Mouse (Mus musculus): ENCODE measurements around the gene Nmd3.

- TF ChIP-seq CTCF (IDR thresholded peaks at IDR 0.05; ENCODE audit: low read depth, low read length) (no peak), GATA1 (IDR thresholded peaks at IDR 0.05; ENCODE audit: borderline replicate concordance, low read length) (no peak), POLR2AphosphoS5 (IDR thresholded peaks at IDR 0.05; ENCODE audit: insufficient replicate concordance, low read depth, low read length) (no peak), TAL1 (conservative IDR thresholded peaks at IDR 0.05; ENCODE audit: low read depth, low read length) (no peak)
Observed at GRCm38 (mm10) chr3:69730930-69731329, 9.1 kb downstream of the Nmd3 start.
